Mouse (Mus musculus): ENCODE data around the gene Asrgl1.
A peak's percentile ranks its signal among the peaks of the same experiment; 100 is the strongest.

Asrgl1 gene

DNA sequence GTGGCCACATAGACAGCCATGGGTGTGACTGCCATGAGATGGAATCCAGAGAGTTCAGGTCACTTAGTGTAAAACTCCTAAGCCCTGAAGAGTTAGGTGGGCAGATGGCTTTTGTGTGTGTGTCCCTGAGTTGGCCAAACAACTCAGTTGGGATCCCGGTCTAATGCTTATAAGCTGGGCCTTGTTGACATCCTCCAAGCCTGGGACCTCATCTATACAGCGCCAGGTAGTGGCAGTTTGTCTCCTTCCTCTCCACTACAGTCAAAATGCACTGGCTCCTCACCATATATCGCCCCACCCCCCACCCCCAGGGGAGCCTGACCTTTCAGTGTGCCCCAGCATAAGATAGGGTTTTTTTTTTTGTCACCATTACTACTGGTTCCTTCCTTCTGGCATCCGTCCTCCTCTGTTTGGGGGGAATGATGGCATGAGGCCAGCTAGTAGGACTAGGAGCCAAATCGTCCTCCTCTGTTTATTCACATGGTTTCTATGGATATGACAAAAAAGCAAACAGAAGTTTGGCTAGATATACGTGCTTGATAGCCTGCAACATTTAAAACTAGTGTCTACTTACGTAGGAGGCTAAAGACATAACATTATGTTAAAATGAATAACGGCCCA, 65.6 kb downstream of the Asrgl1 start:
- DNase-seq = peak; percentile 52 to 55

DNA sequence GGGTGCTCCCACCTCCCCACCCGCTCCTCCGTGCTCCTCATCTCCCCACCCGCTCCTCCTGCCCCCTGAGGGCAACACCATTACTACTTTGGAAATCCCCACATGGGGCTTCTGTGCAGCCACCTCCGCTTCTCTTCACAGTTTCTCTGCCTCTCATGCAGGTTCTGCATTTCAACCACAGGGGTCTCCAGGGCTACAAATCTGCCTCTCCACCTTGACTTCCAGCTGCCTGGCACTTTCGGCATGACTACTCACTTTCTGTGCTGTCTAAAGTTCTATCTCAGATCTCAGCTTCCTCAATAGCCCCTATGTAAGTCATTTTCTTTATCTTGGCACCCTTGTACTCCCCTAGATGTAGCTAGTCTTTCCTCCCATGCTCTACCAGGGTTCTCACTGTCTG, 68.1 kb downstream of the Asrgl1 start:
- no peak for DNase-seq

DNA sequence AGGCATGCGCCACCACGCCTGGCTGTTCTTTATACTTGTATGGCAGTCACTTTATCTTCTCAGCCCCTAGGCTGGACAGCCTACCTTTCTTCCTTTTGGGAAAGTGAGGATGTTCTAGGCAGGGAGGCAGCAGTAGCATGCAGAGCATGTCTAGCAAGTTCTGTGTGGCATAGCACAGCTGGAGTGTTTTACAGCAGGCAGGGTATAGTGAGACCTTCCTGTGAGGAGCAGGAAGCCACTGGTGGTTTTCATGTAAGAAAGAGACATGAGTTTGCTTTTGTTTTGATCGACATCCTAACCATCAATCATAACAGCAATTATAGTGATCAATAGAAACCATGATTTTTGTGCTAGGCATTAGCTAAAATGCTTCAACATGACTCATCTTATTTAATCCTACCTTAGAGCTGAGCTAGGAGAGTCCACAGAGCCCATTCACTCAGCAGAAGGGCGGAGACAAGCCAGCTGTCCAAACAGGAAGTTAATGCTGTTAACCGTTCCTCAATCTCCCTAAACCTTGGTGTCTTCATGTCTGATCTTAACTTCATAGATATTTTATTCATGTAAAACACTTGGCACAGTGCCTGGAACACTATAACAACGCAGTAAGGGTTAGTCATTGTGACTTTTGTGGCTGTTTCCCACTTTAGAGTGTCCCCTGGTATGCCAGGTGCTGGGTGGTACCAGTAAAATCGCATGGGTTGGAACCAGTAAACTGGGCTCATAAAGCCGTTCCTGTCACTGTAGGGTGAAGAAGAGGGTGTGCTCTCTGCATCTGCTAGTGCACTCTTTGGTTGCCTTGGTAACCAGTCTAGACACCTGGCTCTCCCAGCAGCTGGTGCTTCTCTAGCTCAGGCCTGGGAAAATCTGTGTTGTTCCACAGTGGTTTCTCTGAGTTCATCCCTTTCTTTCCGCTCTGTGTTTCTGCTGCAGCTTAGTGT, 69.5 kb downstream of the Asrgl1 start:
- no peak for DNase-seq

DNA sequence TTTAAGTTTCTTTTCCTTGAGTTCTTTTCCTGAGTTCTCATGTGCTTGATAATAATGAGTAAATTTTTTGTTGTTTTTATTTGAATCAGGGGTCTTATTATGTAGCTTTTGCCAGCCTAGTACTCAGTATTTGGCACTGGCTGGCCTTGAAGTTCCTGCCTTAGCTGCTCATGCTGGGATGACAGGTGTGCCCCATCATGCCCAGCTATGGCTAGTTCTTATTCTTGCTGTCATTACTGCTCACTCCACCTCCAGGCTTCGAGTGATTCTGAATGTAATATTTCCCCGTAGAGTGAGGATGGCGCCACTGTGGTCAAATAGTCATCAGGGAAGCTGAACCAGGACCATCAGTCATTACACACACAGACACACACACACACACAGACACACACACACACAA, 71.6 kb downstream of the Asrgl1 start:
- peak; percentile 25 to 60 for DNase-seq

DNA sequence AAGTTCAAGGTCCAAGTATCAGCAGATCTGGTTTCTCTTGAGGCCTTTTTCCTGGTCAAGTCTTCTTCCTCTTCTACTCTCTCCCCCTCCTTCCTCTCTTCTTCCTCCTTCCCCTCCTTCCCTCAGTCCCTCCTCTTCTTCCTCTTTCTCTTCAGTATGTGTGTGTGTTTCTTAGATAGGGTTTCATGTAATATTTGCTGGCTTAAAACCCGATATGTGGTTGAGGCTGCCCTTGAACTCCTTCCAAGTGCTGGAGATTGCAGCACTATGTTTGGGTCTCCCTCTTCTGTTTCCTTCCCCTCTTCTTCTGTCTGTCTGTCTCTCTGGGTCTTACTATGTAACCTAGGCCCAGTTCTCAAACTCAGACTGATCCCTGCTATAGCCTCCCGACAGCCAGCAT, 72.6 kb downstream of the Asrgl1 start:
- no peak for DNase-seq

DNA sequence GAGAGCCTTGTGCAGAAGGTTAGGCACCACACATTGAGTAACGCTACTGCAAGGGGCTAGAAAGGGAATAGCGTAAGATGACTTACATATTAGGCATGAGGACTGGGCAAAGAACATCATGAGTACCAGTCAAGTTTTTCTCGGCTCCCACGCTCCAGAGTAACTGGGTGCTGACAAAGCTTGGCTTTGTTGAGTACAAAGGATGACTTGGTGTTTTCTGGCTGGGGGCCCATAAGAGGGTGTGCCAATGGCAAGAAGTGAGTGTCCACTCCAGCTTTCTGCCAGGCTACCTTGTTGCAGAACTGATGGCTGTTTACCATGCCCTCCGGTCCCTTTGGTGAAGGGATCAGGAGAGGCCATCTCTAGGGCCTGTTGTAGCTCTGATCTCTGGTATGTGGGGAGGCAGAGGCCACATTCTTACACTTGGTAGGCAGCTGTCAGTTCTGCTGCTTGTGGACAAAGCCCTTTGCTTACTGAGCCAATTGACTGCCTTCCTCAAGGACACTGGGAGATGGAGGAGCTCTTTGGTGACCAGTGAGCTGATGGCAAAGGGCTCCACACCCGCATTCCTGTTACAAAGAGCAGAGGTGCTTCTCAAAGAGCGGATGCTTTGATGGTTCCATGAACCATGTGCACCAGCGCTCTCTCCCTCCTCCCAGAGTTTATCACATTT, 74.1 kb downstream of the Asrgl1 start:
- peak; percentile 15 to 29 for DNase-seq

DNA sequence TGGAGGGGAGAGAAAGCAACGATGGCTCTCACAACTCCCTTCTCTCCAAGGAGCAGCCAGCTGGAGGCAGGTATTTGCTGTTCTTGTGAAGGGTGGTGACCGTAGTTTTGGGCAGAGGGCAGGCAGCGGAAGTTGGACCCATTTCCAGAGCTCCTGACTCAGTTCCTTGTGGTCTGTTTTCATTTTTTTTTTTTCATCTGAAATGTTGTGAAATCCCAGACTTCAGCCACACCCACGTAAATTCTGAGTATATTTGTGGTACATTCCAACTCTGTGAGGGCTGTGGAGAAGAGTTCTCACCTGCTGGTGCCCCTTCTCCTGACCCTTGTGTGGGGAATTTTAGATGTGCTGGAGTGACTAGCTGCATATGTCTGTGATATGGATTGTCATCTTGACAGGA, 75.3 kb downstream of the Asrgl1 start:
- no peak for DNase-seq

Measured in cerebellum, postnatal 14 days (tissue).